Mouse (Mus musculus) ES-Bruce4 (cell line): ENCODE results near the gene Nop10. TPM values are rescaled to one million over a fixed set of nuclear protein-coding genes. Genes with fewer than 3 reads are reported as not detected.
A peak's percentile ranks its signal among the peaks of the same experiment; 100 is the strongest.

Experiments used
- H3K27ac ChIP-seq: 2 replicates; pipeline ENCODE4 v1.5.1; 2012; ENCODE audit warnings: low read length, inconsistent platforms; ENCODE audit not compliant: insufficient read depth
- H3K27me3 ChIP-seq: 2 replicates; pipeline ENCODE4 v1.6.1; 2012; ENCODE audit warnings: mild to moderate bottlenecking, low read length, inconsistent platforms; ENCODE audit not compliant: control insufficient read depth, poor library complexity, insufficient read depth, severe bottlenecking
- H3K36me3 ChIP-seq: 2 replicates; pipeline ENCODE4 v1.6.1; 2012; ENCODE audit warnings: inconsistent platforms, mild to moderate bottlenecking, low read length, moderate library complexity; ENCODE audit not compliant: control insufficient read depth, poor library complexity, insufficient read depth, severe bottlenecking
- H3K4me1 ChIP-seq: one replicate; pipeline ENCODE4 v1.8.1; 2011; ENCODE audit warnings: low read length; ENCODE audit not compliant: control insufficient read depth, insufficient read depth
- H3K4me3 ChIP-seq: 2 replicates; pipeline ENCODE4 v1.5.1; 2011; ENCODE audit warnings: low read depth, mild to moderate bottlenecking, low read length
- H3K9ac ChIP-seq: 2 replicates; pipeline ENCODE4 v1.6.1; 2012; ENCODE audit warnings: low read depth, mild to moderate bottlenecking, inconsistent platforms; ENCODE audit not compliant: poor library complexity, severe bottlenecking
- H3K9me3 ChIP-seq: replicated peaks from 2 replicates; pipeline ENCODE4 v1.6.1; 2012; ENCODE audit warnings: mild to moderate bottlenecking, low read length, inconsistent platforms; ENCODE audit not compliant: control insufficient read depth, poor library complexity, insufficient read depth, severe bottlenecking
- CTCF ChIP-seq: IDR thresholded peaks from one replicate; pipeline ENCODE4 v1.8.1; 2011; ENCODE audit warnings: low read depth, low read length
- EP300 ChIP-seq: IDR thresholded peaks from 2 replicates; pipeline ENCODE4 v1.6.1; 2011; ENCODE audit warnings: low read depth, low read length; ENCODE audit not compliant: insufficient read depth
- POLR2A ChIP-seq: IDR thresholded peaks from one replicate; pipeline ENCODE4 v1.8.1; 2011; ENCODE audit warnings: low read length; ENCODE audit not compliant: insufficient read depth
- polyA plus RNA-seq: library from polyadenylated mRNA; stranded (reverse); fragments of >200 nt; gene quantifications from 2 replicates; pipeline ENCODE4 v1.2.4, GENCODE M21; 2011; ENCODE audit warnings: low read depth; ENCODE audit not compliant: missing spikeins, insufficient read depth, insufficient read length

Nop10 gene
- polyA plus RNA-seq: 129 and 130 TPM in 2 replicates

DNA sequence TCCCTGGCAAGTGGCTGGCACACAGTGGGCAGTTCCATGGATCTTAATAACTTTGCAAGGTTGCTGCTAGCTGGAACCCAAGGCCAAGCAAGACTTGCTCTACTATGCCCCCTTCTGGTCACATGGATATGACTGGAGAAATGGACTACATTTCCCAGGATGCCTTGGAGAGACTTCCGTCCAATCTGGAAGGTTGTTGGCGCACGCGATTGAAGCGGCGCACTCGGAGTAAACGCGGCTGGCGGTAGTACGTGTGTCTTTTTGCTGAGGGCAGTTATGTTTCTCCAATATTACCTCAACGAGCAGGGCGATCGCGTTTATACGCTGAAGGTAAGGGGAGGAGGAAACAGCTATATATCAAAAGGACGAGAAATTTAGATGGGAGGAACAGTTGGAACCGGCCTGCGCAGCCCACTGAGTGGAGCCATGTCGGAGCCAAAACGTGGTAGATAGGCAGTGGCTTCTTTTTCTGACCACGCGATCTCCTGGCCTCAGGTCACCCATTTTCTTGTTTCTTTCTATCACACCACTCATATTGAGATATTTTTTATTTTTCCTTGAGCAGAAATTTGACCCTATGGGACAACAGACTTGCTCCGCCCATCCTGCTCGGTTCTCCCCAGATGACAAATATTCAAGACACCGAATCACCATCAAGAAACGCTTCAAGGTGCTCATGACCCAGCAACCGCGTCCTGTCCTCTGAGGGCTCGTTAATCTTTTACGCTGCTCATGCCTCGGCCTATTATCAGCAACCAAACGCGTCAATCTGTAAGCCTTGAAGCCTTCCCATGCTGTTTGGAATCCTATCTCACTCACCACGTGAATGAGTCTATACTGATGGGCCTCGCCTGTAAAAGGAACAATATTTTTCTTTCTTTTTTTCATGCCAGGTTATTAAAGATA is at the start of gene Nop10:
TSS of gene Nop10 (plus strand) at position 179 of the 906 bp plus-strand sequence.
- Histone ChIP-seq H3K4me3 (peak within 1 kb of the TSS; percentile 98), H3K27ac (peak within 1 kb of the TSS; percentile 16; the same call in 1 of the 2 replicates)

DNA sequence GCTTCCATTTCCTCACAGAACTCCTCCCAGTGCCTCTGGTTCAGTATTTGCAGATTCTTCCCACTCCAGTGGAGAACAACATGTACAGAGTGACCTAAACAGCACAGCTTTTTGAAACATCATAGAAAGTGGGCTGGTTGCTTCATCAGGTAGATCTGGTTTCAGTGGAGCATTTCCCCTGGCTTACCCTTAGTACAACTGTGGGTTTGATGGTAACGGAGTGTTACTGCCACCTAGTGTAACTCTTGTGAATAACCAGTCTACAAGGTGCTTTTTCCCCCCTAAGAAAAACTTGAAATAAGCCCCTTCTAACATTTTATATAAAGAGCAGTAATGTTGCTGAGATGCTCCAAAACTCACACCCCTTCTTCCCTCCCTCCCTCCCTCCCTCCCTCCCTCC is 45.7 kb upstream of the Nop10 start:
- Histone ChIP-seq H3K9ac (no peak overlapping the region), H3K4me3 (no peak overlapping the region), H3K27ac (no peak overlapping the region), H3K9me3 (no peaks in the 10 kb centered on the region; the same call in 1 of the 2 replicates), H3K36me3 (no peaks in the 10 kb centered on the region), H3K27me3 (no peaks in the 10 kb centered on the region), H3K4me1 (no peaks in the 10 kb centered on the region)
- no peak for TF ChIP-seq EP300
- no peak for TF ChIP-seq POLR2A
- TF ChIP-seq CTCF: peak; percentile 26

More for the DNA sequence above, at the start of gene Nop10:
- Histone ChIP-seq H3K27me3 (no peaks in the 10 kb centered on the region), H3K9me3 (no peaks in the 10 kb centered on the region), H3K36me3 (peaks cover 5% of the 10 kb centered on the region), H3K4me1 (no peaks in the 10 kb centered on the region), H3K9ac (peak within 1 kb of the TSS; percentile 79)
- peak; percentile 65 for TF ChIP-seq CTCF
- TF ChIP-seq EP300: no peak
- peak; percentile 100 for TF ChIP-seq POLR2A

GRCm38 (mm10) chr2:112217614-112218013 is 44.1 kb upstream of the Nop10 start:
- H3K4me1 ChIP-seq: no peaks in the 10 kb centered on the region
- no peaks in the 10 kb centered on the region; the same call in 1 of the 2 replicates for H3K9me3 ChIP-seq
- H3K27ac ChIP-seq: no peak overlapping the region
- H3K36me3 ChIP-seq: no peaks in the 10 kb centered on the region
- TF ChIP-seq CTCF: no peak
- H3K4me3 ChIP-seq: no peak overlapping the region
- no peak overlapping the region for H3K9ac ChIP-seq
- no peaks in the 10 kb centered on the region for H3K27me3 ChIP-seq

DNA sequence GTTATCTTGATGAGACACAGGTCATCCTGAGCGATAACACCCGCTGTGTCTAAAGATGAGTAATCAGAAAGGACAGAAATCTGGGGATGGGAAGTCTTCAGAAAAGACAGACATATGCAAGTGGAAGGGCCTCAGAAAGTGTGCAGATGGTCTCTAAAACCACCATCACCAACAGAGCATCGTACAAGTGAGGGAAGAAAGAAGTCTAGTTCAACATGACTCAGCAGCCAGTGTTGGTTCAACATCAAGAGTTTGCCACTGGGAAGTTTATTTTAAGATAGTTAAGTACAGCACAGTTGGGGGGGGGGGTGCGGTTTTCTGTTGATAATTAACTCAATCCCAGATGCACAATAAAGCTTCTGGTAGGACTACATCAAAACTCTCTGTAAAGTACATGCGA is 40.8 kb upstream of the Nop10 start:
- TF ChIP-seq EP300: no peak
- no peak for TF ChIP-seq POLR2A
- no peak for TF ChIP-seq CTCF
- Histone ChIP-seq H3K4me3 (no peak overlapping the region), H3K36me3 (no peaks in the 10 kb centered on the region), H3K27ac (no peak overlapping the region), H3K9ac (no peak overlapping the region), H3K4me1 (no peaks in the 10 kb centered on the region), H3K27me3 (no peaks in the 10 kb centered on the region), H3K9me3 (no peaks in the 10 kb centered on the region; the same call in 1 of the 2 replicates)

DNA sequence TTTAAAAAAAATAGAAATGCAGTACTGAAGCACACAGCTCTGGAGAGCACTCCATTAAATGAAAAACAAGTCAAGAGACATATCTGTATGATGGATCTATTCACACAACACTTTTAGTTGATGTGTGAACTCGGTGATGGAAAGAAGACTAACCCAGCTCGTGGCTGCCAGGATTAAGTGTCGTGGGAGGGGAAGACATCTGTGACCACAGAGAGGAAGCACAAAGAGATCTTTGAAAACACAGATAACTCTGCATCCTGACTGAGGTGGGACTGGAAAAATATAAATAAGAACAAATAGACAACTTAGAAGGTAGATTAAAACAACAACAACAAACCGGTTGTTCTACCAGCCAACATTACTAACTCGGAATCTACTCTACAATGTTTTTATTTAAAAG is 39.1 kb upstream of the Nop10 start:
- Histone ChIP-seq H3K36me3 (no peaks in the 10 kb centered on the region), H3K4me3 (no peak overlapping the region), H3K27ac (no peak overlapping the region), H3K9ac (no peak overlapping the region), H3K9me3 (no peaks in the 10 kb centered on the region; the same call in 1 of the 2 replicates), H3K27me3 (no peaks in the 10 kb centered on the region), H3K4me1 (no peaks in the 10 kb centered on the region)
- no peak for TF ChIP-seq EP300
- TF ChIP-seq CTCF: no peak
- no peak for TF ChIP-seq POLR2A

DNA sequence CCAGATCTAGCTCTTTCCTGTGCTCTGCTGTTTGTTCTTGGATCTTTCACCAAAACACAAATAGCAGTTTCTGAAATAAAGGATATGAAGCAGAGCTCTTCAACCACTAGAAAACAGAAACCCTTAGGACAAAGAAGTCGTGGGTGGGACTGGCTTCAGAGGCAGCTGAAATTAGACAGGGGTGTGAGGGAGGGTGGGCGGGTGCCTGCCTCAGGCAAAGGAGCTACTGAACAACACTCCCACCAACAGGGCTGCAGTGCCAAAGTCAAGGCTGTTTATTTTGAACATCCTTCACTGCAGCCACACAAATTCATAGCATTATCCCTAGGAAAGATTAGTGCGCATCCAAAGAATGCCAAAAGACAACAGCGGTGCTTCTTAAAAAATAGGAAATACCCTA is 37.4 kb upstream of the Nop10 start:
- Histone ChIP-seq H3K4me3 (no peak overlapping the region), H3K9ac (no peak overlapping the region), H3K9me3 (no peaks in the 10 kb centered on the region; the same call in 1 of the 2 replicates), H3K27me3 (no peaks in the 10 kb centered on the region), H3K4me1 (no peaks in the 10 kb centered on the region), H3K36me3 (no peaks in the 10 kb centered on the region), H3K27ac (no peak overlapping the region)
- TF ChIP-seq POLR2A (no peak), CTCF (no peak), EP300 (no peak)
